Mouse (Mus musculus) CH12.LX (cell line): ENCODE measurements around the gene Hvcn1.

ENCODE experiments used
- CTCF ChIP-seq, 2 experiments: IDR thresholded peaks in 1 of 2; conservative IDR thresholded peaks in 1 of 2; 2 replicates each; pipeline ENCODE4 v1.5.1; 2011 to 2012; ENCODE audit warnings: low read depth in 2 of 2, low read length in 2 of 2, improper control_type of control experiment in 1 of 2, inconsistent platforms in 1 of 2, mild to moderate bottlenecking in 1 of 2, moderate library complexity in 1 of 2
- GABPA ChIP-seq: IDR thresholded peaks from 2 replicates; pipeline ENCODE4 v1.6.1; 2012; ENCODE audit warnings: low read depth, low read length, improper control_type of control experiment, inconsistent platforms; ENCODE audit not compliant: insufficient replicate concordance
- HCFC1 ChIP-seq: IDR thresholded peaks from 2 replicates; pipeline ENCODE4 v1.6.1; 2012; ENCODE audit warnings: low read depth, mild to moderate bottlenecking, inconsistent platforms, low read length, improper control_type of control experiment
- JUND ChIP-seq: conservative IDR thresholded peaks from 2 replicates; pipeline ENCODE4 v1.6.1; 2011; ENCODE audit warnings: low read depth, low read length, improper control_type of control experiment
- MAX ChIP-seq: IDR thresholded peaks from 2 replicates; pipeline ENCODE4 v1.6.1; 2011; ENCODE audit warnings: low read length, improper control_type of control experiment
- POLR2A ChIP-seq: IDR thresholded peaks from 2 replicates; pipeline ENCODE4 v1.6.1; 2011; ENCODE audit warnings: low read depth, mild to moderate bottlenecking, improper control_type of control experiment, low read length
- RCOR1 ChIP-seq: conservative IDR thresholded peaks from 2 replicates; pipeline ENCODE4 v1.6.1; 2012; ENCODE audit warnings: low read depth, mild to moderate bottlenecking, inconsistent platforms, low read length, improper control_type of control experiment
- USF1 ChIP-seq: IDR thresholded peaks from 2 replicates; pipeline ENCODE4 v1.6.1; 2014; ENCODE audit warnings: low read depth, mild to moderate bottlenecking, inconsistent platforms, low read length, improper control_type of control experiment
- ZC3H11A ChIP-seq: IDR thresholded peaks from 2 replicates; pipeline ENCODE4 v1.6.1; 2012; ENCODE audit warnings: low read depth, mild to moderate bottlenecking, inconsistent platforms, low read length, improper control_type of control experiment
- ZMIZ1 ChIP-seq: IDR thresholded peaks from 2 replicates; pipeline ENCODE4 v1.6.1; 2012; ENCODE audit warnings: low read depth, mild to moderate bottlenecking, inconsistent platforms, low read length, improper control_type of control experiment
- ZNF384 ChIP-seq: IDR thresholded peaks from 2 replicates; pipeline ENCODE4 v1.6.1; 2012; ENCODE audit warnings: low read depth, low read length, improper control_type of control experiment, inconsistent platforms

DNA sequence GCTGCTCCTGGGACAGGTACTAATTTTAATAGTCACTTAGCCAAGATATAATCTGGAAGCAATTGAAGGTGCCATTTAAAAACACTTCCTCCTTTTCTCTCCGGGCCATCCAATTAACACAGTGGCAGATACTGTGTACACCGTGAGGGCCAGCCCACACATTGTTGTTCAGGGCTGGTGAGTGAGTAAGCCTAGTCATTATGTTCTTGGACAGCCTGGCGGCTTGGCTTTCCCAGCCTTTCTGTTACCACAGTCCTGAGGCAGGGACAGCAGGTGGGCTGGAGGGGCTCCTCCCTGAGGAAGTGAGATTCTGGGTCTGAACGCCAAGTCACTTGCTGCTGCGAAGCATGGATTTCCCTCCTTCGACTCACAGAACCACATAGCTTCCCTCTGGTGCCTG lies 26.9 kb upstream of the Hvcn1 start:
- no peak for TF ChIP-seq JUND
- TF ChIP-seq CTCF (conservative IDR thresholded peaks at IDR 0.05 in 1 of 2, IDR thresholded peaks at IDR 0.05 in 1 of 2; ENCODE audit: low read depth in 2 of 2, low read length in 2 of 2), result no peak
- TF ChIP-seq ZNF384, result no peak
- no peak for TF ChIP-seq ZC3H11A
- no peak for TF ChIP-seq ZMIZ1
- no peak for TF ChIP-seq POLR2A
- TF ChIP-seq RCOR1, result no peak
- no peak for TF ChIP-seq HCFC1
- TF ChIP-seq GABPA, result no peak
- TF ChIP-seq USF1, result no peak
- TF ChIP-seq MAX, result no peak
